Mouse (Mus musculus) heart, adult 2 months (tissue): ENCODE measurements around the gene Spag4. TPM values are rescaled to one million over a fixed set of nuclear protein-coding genes. Genes with fewer than 3 reads are reported as not detected.
A peak's percentile ranks its signal among the peaks of the same experiment; 100 is the strongest.

Experiments used
- DNase-seq, 2 experiments: peaks; one replicate each; pipeline ENCODE4 v3.0.0; 2021
- H3K27ac ChIP-seq: fragments of 200-600 bp; 2 replicates; pipeline ENCODE4 v1.8.1; 2022
- H3K27me3 ChIP-seq: fragments of 200-500 bp; 2 replicates; pipeline ENCODE4 v1.6.1; 2012; ENCODE audit warnings: mild to moderate bottlenecking, low read length, inconsistent platforms, mixed read lengths; ENCODE audit not compliant: control insufficient read depth, insufficient read depth
- H3K36me3 ChIP-seq: fragments of 200-500 bp; 2 replicates; pipeline ENCODE4 v1.6.1; 2012; ENCODE audit warnings: low read length, inconsistent platforms; ENCODE audit not compliant: control insufficient read depth, insufficient read depth
- H3K4me1 ChIP-seq: fragments of 200-500 bp; 2 replicates; pipeline ENCODE4 v1.6.1; 2011; ENCODE audit warnings: low read length; ENCODE audit not compliant: control insufficient read depth, insufficient read depth
- H3K4me3 ChIP-seq: fragments of 200-600 bp; 2 replicates; pipeline ENCODE4 v1.8.1; 2022
- H3K79me2 ChIP-seq: fragments of 200-500 bp; replicated peaks from 2 replicates; pipeline ENCODE4 v1.6.1; 2012; ENCODE audit warnings: mild to moderate bottlenecking, inconsistent platforms, low read length, moderate library complexity, mixed read lengths; ENCODE audit not compliant: control insufficient read depth, insufficient read depth
- H3K9ac ChIP-seq: fragments of 200-500 bp; 2 replicates; pipeline ENCODE4 v1.6.1; 2012; ENCODE audit warnings: low read depth, mild to moderate bottlenecking, control low read depth, inconsistent platforms, low read length, mixed read lengths
- CTCF ChIP-seq: fragments of 200-600 bp; IDR thresholded peaks from 2 replicates; pipeline ENCODE4 v1.8.1; 2022; ENCODE audit warnings: antibody characterized with exemption, mild to moderate bottlenecking, moderate library complexity
- EP300 ChIP-seq: fragments of 200-500 bp; IDR thresholded peaks from 2 replicates; pipeline ENCODE4 v1.6.1; 2011; ENCODE audit warnings: low read depth, low read length, control low read depth; ENCODE audit not compliant: insufficient read depth
- POLR2A ChIP-seq: fragments of 200-500 bp; IDR thresholded peaks from 2 replicates; pipeline ENCODE4 v1.6.1; 2011; ENCODE audit warnings: mild to moderate bottlenecking, low read depth, low read length, control low read depth; ENCODE audit not compliant: insufficient read depth
- WGBS: fragments of 180-500 bp; shearing (Covaris S2); methylation state at CpG from one replicate; pipeline ENCODE4 v1.1.7; 2018; 5-methylcytosine and 5-hydroxymethylcytosine counted together
- intact Hi-C: fragments of 180-260 bp; cut with DNase I; formaldehyde crosslinking; loops from one replicate; pipeline ENCODE4 v1.15.1; 2025
- polyA plus RNA-seq: library from polyadenylated mRNA; depleted of rRNA; stranded (reverse); fragments of >200 nt; gene quantifications from 2 replicates; pipeline ENCODE4 v1.2.3, GENCODE M21; 2012
- total RNA-seq, 2 experiments: library from RNA; stranded (reverse); gene quantifications; 2 replicates each; pipeline ENCODE4 v1.2.3; 2021

The Spag4 gene
- total and polyA plus RNA-seq, 3 experiments: 0.99 to 2.4 (median 1.8) TPM

- WGBS: 91% methylated on average over 3 of the region's 3 CpGs
- peaks cover 4% of the 10 kb centered on the region for H3K79me2 ChIP-seq
- DNase-seq: no peak
- H3K27ac ChIP-seq: no peak overlapping the region
- H3K4me1 ChIP-seq: no peaks in the 10 kb centered on the region; the same call in 1 of the 2 replicates
- no peak overlapping the region for H3K4me3 ChIP-seq
- H3K27me3 ChIP-seq: no peaks in the 10 kb centered on the region
- intact Hi-C loops: no loop called here
- H3K9ac ChIP-seq: no peak overlapping the region
- no peaks in the 10 kb centered on the region; the same call in 1 of the 2 replicates for H3K36me3 ChIP-seq
- no peak for TF ChIP-seq CTCF
Observed at GRCm38 (mm10) chr2:156084541-156084940, 19.6 kb downstream of the Spag4 start.

GRCm38 (mm10) chr2:156087391-156088110 is 22.6 kb downstream of the Spag4 start:
- H3K4me3 ChIP-seq: no peak overlapping the region
- H3K27me3 ChIP-seq: no peaks in the 10 kb centered on the region
- H3K36me3 ChIP-seq: peaks cover 4% of the 10 kb centered on the region
- WGBS: 84% methylated on average over 7 of the region's 7 CpGs
- TF ChIP-seq POLR2A (no peak), EP300 (no peak), CTCF (no peak)
- intact Hi-C loops: no loop called here
- H3K27ac ChIP-seq: no peak overlapping the region
- no peak for DNase-seq
- peaks cover 1% of the 10 kb centered on the region for H3K4me1 ChIP-seq
- peaks cover 4% of the 10 kb centered on the region for H3K79me2 ChIP-seq
- H3K9ac ChIP-seq: no peak overlapping the region

GRCm38 (mm10) chr2:156089799-156090198 is 24.8 kb downstream of the Spag4 start:
- Histone ChIP-seq H3K27me3 (no peaks in the 10 kb centered on the region), H3K4me3 (no peak overlapping the region), H3K4me1 (peaks cover 1% of the 10 kb centered on the region), H3K36me3 (peaks cover 4% of the 10 kb centered on the region), H3K9ac (no peak overlapping the region), H3K27ac (no peak overlapping the region), H3K79me2 (peaks cover 4% of the 10 kb centered on the region)
- no peak for DNase-seq
- 77% methylated on average over 1 of the region's 1 CpGs for WGBS
- intact Hi-C loops: no loop called here
- TF ChIP-seq POLR2A: no peak
- TF ChIP-seq CTCF: no peak
- no peak for TF ChIP-seq EP300

- no peak for DNase-seq
- no peaks in the 10 kb centered on the region for H3K27me3 ChIP-seq
- peaks cover 8% of the 10 kb centered on the region for H3K79me2 ChIP-seq
- peaks cover 9% of the 10 kb centered on the region for H3K36me3 ChIP-seq
- no peak overlapping the region for H3K9ac ChIP-seq
- WGBS: 84% methylated on average over 5 of the region's 5 CpGs
- no peak for TF ChIP-seq CTCF
- no peak for TF ChIP-seq POLR2A
- intact Hi-C loops: no loop called here
- H3K4me3 ChIP-seq: no peak overlapping the region
- H3K27ac ChIP-seq: no peak overlapping the region
- peaks cover 1% of the 10 kb centered on the region for H3K4me1 ChIP-seq
Observed at GRCm38 (mm10) chr2:156091926-156092325, 27.0 kb downstream of the Spag4 start.

- TF ChIP-seq CTCF: no peak
- TF ChIP-seq POLR2A: no peak
- no peak for TF ChIP-seq EP300
- peak; percentile 9 to 32 for DNase-seq
Observed at GRCm38 (mm10) chr2:156110627-156111357, 45.8 kb downstream of the Spag4 start.

GRCm38 (mm10) chr2:156111358-156112079 is 46.5 kb downstream of the Spag4 start, which contains the start of the genes Cpne1 and Rbm12:
Gene Cpne1 (minus strand): TSS chr2:156111965.
Gene Rbm12 (minus strand): TSS chr2:156111978.
- Histone ChIP-seq H3K27ac (peak within 1 kb of the TSS; percentile 98), H3K9ac (peak within 1 kb of the TSS; percentile 87), H3K79me2 (peaks cover 5% of the 10 kb centered on the region), H3K27me3 (no peaks in the 10 kb centered on the region), H3K36me3 (peaks cover 14% of the 10 kb centered on the region), H3K4me1 (peaks cover 1% of the 10 kb centered on the region; the same call in 1 of the 2 replicates), H3K4me3 (peak within 1 kb of the TSS; percentile 96)
- intact Hi-C loops: loop anchor here (5.0 kb wide), 1 partner anchor 44 kb away; the partner anchor contains the start of gene Spag4
- peak; percentile 94 to 96 for DNase-seq
- under 1% methylated on average over 74 of the region's 74 CpGs for WGBS
- TF ChIP-seq POLR2A (peak; percentile 84), EP300 (0 out of 2 replicates have a peak, but pooled peaks have one; percentile 21), CTCF (no peak)

More at GRCm38 (mm10) chr2:156110627-156111357, 45.8 kb downstream of the Spag4 start:
- Histone ChIP-seq H3K79me2 (peaks cover 6% of the 10 kb centered on the region), H3K27ac (peak overlapping the region; percentile 98), H3K36me3 (peaks cover 15% of the 10 kb centered on the region), H3K4me1 (peaks cover 4% of the 10 kb centered on the region), H3K27me3 (no peaks in the 10 kb centered on the region), H3K4me3 (peak overlapping the region; percentile 96), H3K9ac (peak overlapping the region; percentile 87)
- intact Hi-C loops: loop anchor here (5.0 kb wide), 1 partner anchor 43 kb away; the partner anchor contains the start of gene Spag4
- WGBS: 0% methylated on average over 16 of the region's 16 CpGs
